Mouse (Mus musculus): ENCODE measurements around the gene Uchl5. TPM values are rescaled to one million over a fixed set of nuclear protein-coding genes. Genes with fewer than 3 reads are reported as not detected.

Uchl5 gene
- total and polyA plus RNA-seq, 2 experiments from 2014 or later, result 9.2 to 63.0 TPM

- DNase-seq (ENCODE audit: low spot score) (no peak), ATAC-seq (ENCODE audit: low FRiP score) (no peak)
- H3K27ac ChIP-seq (ENCODE audit: low read depth, low read length), result no peak overlapping the region
- H3K4me3 ChIP-seq (ENCODE audit: low read depth, low read length), result no peak overlapping the region
- no peak overlapping the region for H3K4me2 ChIP-seq (ENCODE audit: low read depth, low read length, poor library complexity, severe bottlenecking)
- peaks cover 8% of the 10 kb centered on the region; the same call in 1 of the 2 replicates for H3K36me3 ChIP-seq (ENCODE audit: insufficient read depth, low read length)
- H3K4me1 ChIP-seq (ENCODE audit: insufficient read depth, low read length), result peaks cover 7% of the 10 kb centered on the region; the same call in 1 of the 2 replicates
- no peak for TF ChIP-seq CTCF (IDR thresholded peaks at IDR 0.05)
- H3K27me3 ChIP-seq (ENCODE audit: insufficient read depth, low read length), result no peaks in the 10 kb centered on the region
- H3K9ac ChIP-seq (replicated peaks; ENCODE audit: low read length, poor library complexity, severe bottlenecking), result no peak overlapping the region
- WGBS, result 79% methylated on average over 6 of the region's 6 CpGs
- H3K9me3 ChIP-seq (ENCODE audit: low read length), result no peaks in the 10 kb centered on the region
Measured at GRCm38 (mm10) chr1:143773909-143774308, 3.2 kb upstream of the Uchl5 start.

GRCm38 (mm10) chr1:143777558-143778218, 616 bp downstream of the Uchl5 start:
- Histone ChIP-seq H3K27me3 (ENCODE audit: insufficient read depth, low read length) (no peaks in the 10 kb centered on the region), H3K4me2 (ENCODE audit: low read depth, low read length, poor library complexity, severe bottlenecking) (peak overlapping the region; percentile 96), H3K27ac (ENCODE audit: low read depth, low read length) (peak overlapping the region; percentile 68), H3K9ac (replicated peaks; ENCODE audit: low read length, poor library complexity, severe bottlenecking) (peak overlapping the region; percentile 87), H3K4me3 (ENCODE audit: low read depth, low read length) (peak overlapping the region; percentile 88), H3K4me1 (ENCODE audit: insufficient read depth, low read length) (peaks cover 7% of the 10 kb centered on the region; the same call in 1 of the 2 replicates), H3K36me3 (ENCODE audit: insufficient read depth, low read length) (0 out of 2 replicates have a peak, but pooled peaks cover 3% of the 10 kb centered on the region), H3K9me3 (ENCODE audit: low read length) (no peaks in the 10 kb centered on the region)
- ATAC-seq (ENCODE audit: low FRiP score) (peak; percentile 51), DNase-seq (ENCODE audit: low spot score) (peak; percentile 14)
- no peak for TF ChIP-seq CTCF (IDR thresholded peaks at IDR 0.05)
- WGBS, result under 1% methylated on average over 27 of the region's 39 CpGs

DNA sequence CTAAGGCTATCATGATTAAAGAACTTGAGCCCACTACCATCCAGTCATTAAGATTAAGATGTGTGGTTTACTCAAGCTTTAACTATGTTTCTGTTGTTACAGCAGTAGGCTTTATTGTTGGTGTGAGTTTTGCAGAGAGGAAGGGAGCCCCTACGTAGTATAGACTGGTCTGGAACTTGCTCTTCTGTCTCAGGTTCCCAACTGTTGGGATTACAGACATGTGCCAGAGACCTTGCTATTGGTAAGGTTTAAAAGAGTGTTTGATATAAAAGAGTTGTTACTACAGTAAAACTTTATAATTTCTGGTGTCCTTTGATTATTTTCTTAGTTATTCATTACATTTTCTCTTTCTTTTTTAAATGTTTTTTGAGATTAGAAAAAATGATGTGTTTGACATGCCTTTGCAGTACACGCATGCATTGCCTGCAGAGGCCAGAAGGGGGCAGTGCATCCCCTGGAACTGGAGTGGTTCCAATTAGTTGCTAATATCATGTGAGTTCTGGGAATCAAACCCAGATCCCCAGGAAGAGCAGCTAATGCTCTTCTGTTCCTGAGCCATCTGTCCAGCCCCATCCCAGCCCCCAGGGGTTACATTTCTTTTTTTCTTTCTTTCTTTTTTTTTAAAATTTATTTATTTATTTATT, 11.6 kb downstream of the Uchl5 start:
- WGBS, result 74% methylated on average over 2 of the region's 2 CpGs
- H3K9me3 ChIP-seq (ENCODE audit: low read length), result no peaks in the 10 kb centered on the region
- H3K36me3 ChIP-seq (ENCODE audit: insufficient read depth, low read length), result no peaks in the 10 kb centered on the region
- TF ChIP-seq CTCF (IDR thresholded peaks at IDR 0.05), result peak; percentile 61
- DNase-seq (ENCODE audit: low spot score) (no peak), ATAC-seq (ENCODE audit: low FRiP score) (no peak)
- H3K4me1 ChIP-seq (ENCODE audit: insufficient read depth, low read length), result no peaks in the 10 kb centered on the region
- no peak overlapping the region for H3K27ac ChIP-seq (ENCODE audit: low read depth, low read length)
- no peak overlapping the region for H3K9ac ChIP-seq (replicated peaks; ENCODE audit: low read length, poor library complexity, severe bottlenecking)
- no peak overlapping the region for H3K4me3 ChIP-seq (ENCODE audit: low read depth, low read length)
- no peak overlapping the region for H3K4me2 ChIP-seq (ENCODE audit: low read depth, low read length, poor library complexity, severe bottlenecking)
- no peaks in the 10 kb centered on the region for H3K27me3 ChIP-seq (ENCODE audit: insufficient read depth, low read length)

DNA sequence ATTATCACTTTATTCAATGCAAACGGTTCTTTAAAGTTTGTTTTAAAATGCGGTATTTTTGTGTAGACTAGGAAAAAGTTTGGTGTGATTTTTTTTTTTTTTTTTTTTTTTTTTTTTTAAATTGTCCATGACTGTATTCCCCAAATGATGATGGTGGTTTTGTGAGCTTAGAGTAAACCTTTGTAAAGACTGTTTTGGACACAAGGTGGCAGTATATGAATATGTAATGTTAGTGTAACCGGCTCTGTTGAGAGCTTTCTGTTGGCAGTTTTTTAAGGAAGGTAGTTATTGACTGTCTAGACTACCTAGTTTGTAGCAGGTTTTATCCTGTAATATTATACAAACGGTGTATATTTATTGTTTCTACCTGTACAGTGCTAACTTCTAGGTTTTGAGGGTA, 26.5 kb downstream of the Uchl5 start:
- Histone ChIP-seq H3K9me3 (ENCODE audit: low read length) (no peaks in the 10 kb centered on the region), H3K4me1 (ENCODE audit: insufficient read depth, low read length) (no peaks in the 10 kb centered on the region), H3K9ac (replicated peaks; ENCODE audit: low read length, poor library complexity, severe bottlenecking) (no peak overlapping the region), H3K4me3 (ENCODE audit: low read depth, low read length) (no peak overlapping the region), H3K27me3 (ENCODE audit: insufficient read depth, low read length) (no peaks in the 10 kb centered on the region), H3K36me3 (ENCODE audit: insufficient read depth, low read length) (0 out of 2 replicates have a peak, but pooled peaks cover 4% of the 10 kb centered on the region), H3K27ac (ENCODE audit: low read depth, low read length) (no peak overlapping the region), H3K4me2 (ENCODE audit: low read depth, low read length, poor library complexity, severe bottlenecking) (no peak overlapping the region)
- TF ChIP-seq CTCF (IDR thresholded peaks at IDR 0.05), result peak; percentile 78
- DNase-seq (ENCODE audit: low spot score) (peak; percentile 95), ATAC-seq (ENCODE audit: low FRiP score) (peak; percentile 77)
- 35% methylated on average over 4 of the region's 4 CpGs for WGBS

- no peak for DNase-seq (ENCODE audit: low spot score)
- no peak for ATAC-seq (ENCODE audit: low FRiP score)
- Histone ChIP-seq H3K4me2 (ENCODE audit: low read depth, low read length, poor library complexity, severe bottlenecking) (no peak overlapping the region), H3K9me3 (ENCODE audit: low read length) (no peaks in the 10 kb centered on the region), H3K27me3 (ENCODE audit: insufficient read depth, low read length) (no peaks in the 10 kb centered on the region), H3K36me3 (ENCODE audit: insufficient read depth, low read length) (no peaks in the 10 kb centered on the region), H3K4me3 (ENCODE audit: low read depth, low read length) (no peak overlapping the region), H3K9ac (replicated peaks; ENCODE audit: low read length, poor library complexity, severe bottlenecking) (no peak overlapping the region), H3K27ac (ENCODE audit: low read depth, low read length) (no peak overlapping the region), H3K4me1 (ENCODE audit: insufficient read depth, low read length) (no peaks in the 10 kb centered on the region)
- WGBS, result 91% methylated on average over 6 of the region's 6 CpGs
- TF ChIP-seq CTCF (IDR thresholded peaks at IDR 0.05), result no peak
Measured at GRCm38 (mm10) chr1:143809062-143809461, 32.0 kb downstream of the Uchl5 start.

- H3K4me2 ChIP-seq (ENCODE audit: low read depth, low read length, poor library complexity, severe bottlenecking), result no peak overlapping the region
- peak; percentile 56 for DNase-seq (ENCODE audit: low spot score)
- H3K4me1 ChIP-seq (ENCODE audit: insufficient read depth, low read length), result no peaks in the 10 kb centered on the region
- no peak overlapping the region for H3K4me3 ChIP-seq (ENCODE audit: low read depth, low read length)
- peak; percentile 73 for ATAC-seq (ENCODE audit: low FRiP score)
- TF ChIP-seq CTCF (IDR thresholded peaks at IDR 0.05), result peak; percentile 75
- no peak overlapping the region for H3K27ac ChIP-seq (ENCODE audit: low read depth, low read length)
- no peak overlapping the region for H3K9ac ChIP-seq (replicated peaks; ENCODE audit: low read length, poor library complexity, severe bottlenecking)
- H3K36me3 ChIP-seq (ENCODE audit: insufficient read depth, low read length), result no peaks in the 10 kb centered on the region
- H3K9me3 ChIP-seq (ENCODE audit: low read length), result no peaks in the 10 kb centered on the region
- whole genome bisulfite sequencing, result 37% methylated on average over 7 of the region's 7 CpGs
- no peaks in the 10 kb centered on the region for H3K27me3 ChIP-seq (ENCODE audit: insufficient read depth, low read length)
Measured at GRCm38 (mm10) chr1:143813676-143814360, 36.7 kb downstream of the Uchl5 start.

Data from midbrain, postnatal 0 days (tissue).